Mouse (Mus musculus) small intestine, adult 2 months (tissue): Measurements from ENCODE around the gene Bcr.

Experiments
- CTCF ChIP-seq: fragments of 200-500 bp; IDR thresholded peaks from 2 replicates; pipeline ENCODE4 v1.5.1; 2012; ENCODE audit warnings: low read depth, mild to moderate bottlenecking, control low read depth, inconsistent platforms, low read length, moderate library complexity, mixed read lengths; ENCODE audit not compliant: insufficient replicate concordance, insufficient read length; ENCODE audit errors: extremely low read depth
- POLR2A ChIP-seq: fragments of 200-500 bp; IDR thresholded peaks from 2 replicates; pipeline ENCODE4 v1.6.1; 2012; ENCODE audit warnings: low read depth, mild to moderate bottlenecking, control low read depth, inconsistent platforms, low read length, moderate library complexity

DNA sequence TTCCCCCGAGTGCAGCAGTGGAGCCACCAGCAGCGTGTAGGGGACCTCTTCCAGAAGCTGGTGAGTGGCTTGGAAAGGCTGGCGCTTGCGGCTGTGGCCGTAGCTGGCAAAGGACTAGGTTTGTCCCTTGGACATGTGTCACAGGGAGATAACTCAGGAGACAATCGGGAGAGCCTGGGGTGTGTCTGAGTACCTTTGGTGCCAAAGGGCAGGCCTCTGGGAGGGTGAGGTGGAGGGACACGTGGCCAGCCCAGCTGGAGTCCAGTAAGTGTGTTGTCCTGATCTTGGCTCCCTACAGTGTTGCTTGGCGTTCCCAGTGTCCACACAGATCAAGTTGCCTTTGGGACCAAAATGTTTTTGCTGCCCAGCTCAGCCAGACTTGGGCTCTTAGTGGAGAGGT is 71.2 kb downstream of the Bcr start:
- peak; percentile 74 for TF ChIP-seq POLR2A
- TF ChIP-seq CTCF, result no peak
